In genomic region chr14:60599044-60599443, GRCm38 (mm10) we compare ENCODE assay signal across 15 mouse cellular contexts. TPM values are rescaled to one million over a fixed set of nuclear protein-coding genes. Genes with fewer than 3 reads are reported as not detected.
DNase-seq lines count a peak whose midpoint lies in the region; ATAC-seq and TF ChIP-seq lines count a peak whose summit lies in the region.
"Had no signal": no experiment of that assay in that cellular context is flagged by ENCODE, and none has a peak within 500 bp of the region (broad histone marks: within the 10 kb centered on the region; RNA-seq: fewer than 3 reads in every experiment).

No protein-coding gene starts in this region.

- H3K36me3 ChIP-seq in heart, embryonic 11.5 days (ENCODE audit: control insufficient read depth, insufficient read depth, low read length) = no peaks in the 10 kb centered on the region
- no peaks in the 10 kb centered on the region for H3K36me3 ChIP-seq in embryonic facial prominence, embryonic 14.5 days (ENCODE audit: control insufficient read depth, insufficient read depth, low read length)
- no peaks in the 10 kb centered on the region for H3K36me3 ChIP-seq in heart, postnatal 0 days (replicated peaks; ENCODE audit: control insufficient read depth, insufficient read depth, low read length)
- H3K36me3 ChIP-seq: midbrain, embryonic 10.5 days had no signal

- WGBS in heart, embryonic 11.5 days (ENCODE audit: insufficient replicate concordance) = 62% methylated on average over 2 of the region's 2 CpGs
- WGBS in embryonic facial prominence, embryonic 14.5 days = 80% methylated on average over 2 of the region's 2 CpGs
- 58% methylated on average over 2 of the region's 2 CpGs for WGBS in heart, postnatal 0 days

- H3K9ac ChIP-seq in heart, embryonic 11.5 days (ENCODE audit: low read depth, low read length) = no peak overlapping the region
- H3K9ac ChIP-seq in embryonic facial prominence, embryonic 14.5 days (ENCODE audit: low read depth, low read length) = no peak overlapping the region
- no peak overlapping the region for H3K9ac ChIP-seq in heart, postnatal 0 days (replicated peaks; ENCODE audit: low read depth, low read length)
- H3K9ac ChIP-seq: hindbrain, embryonic 14.5 days; liver, embryonic 14.5 days had no signal

- H3K9me3 ChIP-seq in heart, embryonic 11.5 days (replicated peaks; ENCODE audit: control insufficient read depth, low read length) = no peaks in the 10 kb centered on the region
- H3K9me3 ChIP-seq in embryonic facial prominence, embryonic 14.5 days (ENCODE audit: control insufficient read depth, low read length) = no peaks in the 10 kb centered on the region
- H3K9me3 ChIP-seq in heart, postnatal 0 days (replicated peaks; ENCODE audit: control insufficient read depth, low read length) = no peaks in the 10 kb centered on the region
- H3K9me3 ChIP-seq: midbrain, embryonic 10.5 days had no signal

- H3K4me2 ChIP-seq in heart, embryonic 11.5 days = no peak overlapping the region
- H3K4me2 ChIP-seq in embryonic facial prominence, embryonic 14.5 days (ENCODE audit: low read depth, low read length) = no peak overlapping the region
- no peak overlapping the region for H3K4me2 ChIP-seq in heart, postnatal 0 days (ENCODE audit: low read depth, low read length)
- H3K4me2 ChIP-seq: hindbrain, embryonic 14.5 days had no signal

- no peaks in the 10 kb centered on the region for H3K27me3 ChIP-seq in heart, embryonic 11.5 days (ENCODE audit: control insufficient read depth, insufficient read depth, low read length)
- H3K27me3 ChIP-seq in embryonic facial prominence, embryonic 14.5 days (replicated peaks; ENCODE audit: control insufficient read depth, insufficient read depth, low read length) = no peaks in the 10 kb centered on the region
- H3K27me3 ChIP-seq in heart, postnatal 0 days (ENCODE audit: control insufficient read depth, insufficient read depth, low read length) = no peaks in the 10 kb centered on the region

- H3K4me1 ChIP-seq in heart, embryonic 11.5 days (ENCODE audit: control insufficient read depth, insufficient read depth, low read length) = peaks cover 10% of the 10 kb centered on the region
- H3K4me1 ChIP-seq in embryonic facial prominence, embryonic 14.5 days (ENCODE audit: control insufficient read depth, insufficient read depth, low read length) = peaks cover 11% of the 10 kb centered on the region
- H3K4me1 ChIP-seq in heart, postnatal 0 days (ENCODE audit: control insufficient read depth, insufficient read depth) = no peaks in the 10 kb centered on the region

- no peak for TF ChIP-seq CTCF in heart, postnatal 0 days (IDR thresholded peaks at IDR 0.05; ENCODE audit: low read depth)

- H3K4me3 ChIP-seq in heart, embryonic 11.5 days (ENCODE audit: low read depth, low read length) = no peak overlapping the region
- H3K4me3 ChIP-seq in embryonic facial prominence, embryonic 14.5 days (ENCODE audit: low read depth, low read length) = no peak overlapping the region
- no peak overlapping the region for H3K4me3 ChIP-seq in heart, postnatal 0 days (ENCODE audit: low read depth, low read length)
- H3K4me3 ChIP-seq: midbrain, embryonic 10.5 days had no signal

- ATAC-seq in heart, embryonic 11.5 days (replicated peaks; ENCODE audit: insufficient number of reproducible peaks, low FRiP score, low TSS enrichment) = no peak
- no peak for ATAC-seq in embryonic facial prominence, embryonic 14.5 days (ENCODE audit: low read depth)
- ATAC-seq in heart, postnatal 0 days (ENCODE audit: insufficient read depth, low read depth) = 0 out of 2 replicates have a peak, but pooled peaks have one; percentile 17
- ATAC-seq in frontal cortex, adult (ENCODE audit: low TSS enrichment) = no peak
- ATAC-seq: forebrain, embryonic 16.5 days had no signal

- no peak overlapping the region for H3K27ac ChIP-seq in heart, embryonic 11.5 days (ENCODE audit: low read depth, low read length)
- no peak overlapping the region for H3K27ac ChIP-seq in embryonic facial prominence, embryonic 14.5 days (replicated peaks; ENCODE audit: low read depth, low read length)
- H3K27ac ChIP-seq in heart, postnatal 0 days (ENCODE audit: low read depth) = peak overlapping the region; percentile 34; the same call in 1 of the 2 replicates
- H3K27ac ChIP-seq: hindbrain, embryonic 14.5 days; liver, embryonic 14.5 days; midbrain, embryonic 10.5 days had no signal

- DNase-seq in heart, adult 8-10 months (ENCODE audit: low spot score) = peak; percentile 33
- peak; percentile 33 for DNase-seq in embryonic facial prominence, embryonic 14.5 days (ENCODE audit: low spot score)
- no peak for DNase-seq in heart, postnatal 0 days (ENCODE audit: low spot score)
- DNase-seq in kidney, postnatal 10 days = peak; percentile 38
- DNase-seq in T-cell, adult 2 months (ENCODE audit: low spot score) = no peak
- no peak for DNase-seq in urinary bladder, postnatal 10 days (ENCODE audit: low spot score)
- DNase-seq: cerebellum, adult 11-12 months; gastrocnemius, postnatal 14 days; right cerebral cortex, adult 18-20 months had no signal

- TF ChIP-seq EP300 in heart, postnatal 0 days (IDR thresholded peaks at IDR 0.05; ENCODE audit: low read depth) = no peak

RNA-seq across cellular contexts. Expression of gene Spata13, which starts 34.8 kb away (rescaled TPM):
- 10 to 100 TPM; 11.3 to 15.0 (median 13.6) TPM for total RNA-seq in heart, adult 8-10 months (2022)
- 16.8 and 19.6 TPM in 2 replicates for polyA plus RNA-seq in heart, embryonic 11.5 days (2014; fragmentation: Nextera tagmentation; extraction: Ambion mirVana)
- polyA plus RNA-seq in embryonic facial prominence, embryonic 14.5 days (2014; fragmentation: Nextera tagmentation; extraction: Ambion mirVana) = 14.7 and 16.9 TPM in 2 replicates
- total RNA-seq in heart, postnatal 0 days (2014; rRNA removed; ENCODE audit: low replicate concordance) = 28.2 and 50.9 TPM in 2 replicates
- 9.5 and 13.9 TPM in 2 replicates for polyA plus RNA-seq in heart, postnatal 0 days (2015; fragmentation: Nextera tagmentation; extraction: Ambion mirVana)

Comparison
In these comparisons a context has a peak if more than half of its experiments do, and no peak if none do; other contexts are left out.
1. DNase-seq: peak in heart, adult 8-10 months (single experiment), embryonic facial prominence, embryonic 14.5 days (single experiment) and kidney, postnatal 10 days (single experiment); none in heart, postnatal 0 days (single experiment), T-cell, adult 2 months (single experiment) and urinary bladder, postnatal 10 days (single experiment).